10 mouse cellular contexts compared by ENCODE assay signal in the genomic region with DNA sequence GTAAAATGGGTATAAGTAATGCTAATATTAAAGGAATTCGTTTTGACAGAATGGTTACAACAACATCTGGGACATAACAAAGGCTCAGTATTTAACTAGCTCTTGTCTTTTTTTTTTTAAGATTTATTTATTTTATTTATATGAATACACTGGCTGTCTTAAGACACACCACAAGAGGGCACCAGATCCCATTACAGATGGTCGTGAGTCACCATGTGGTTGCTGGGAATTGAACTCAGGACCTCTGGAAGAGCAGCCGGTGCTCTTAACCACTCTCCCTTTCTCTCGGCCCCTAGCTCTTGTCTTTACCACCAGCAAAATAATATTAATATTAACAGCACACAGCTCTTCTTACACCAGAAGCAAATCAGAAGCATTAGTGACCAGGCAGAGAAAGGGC. TPM values are rescaled to one million over a fixed set of nuclear protein-coding genes. Genes with fewer than 3 reads are reported as not detected.
A peak's percentile ranks its signal among the peaks of the same experiment; 100 is the strongest.
DNase-seq lines count a peak whose midpoint lies in the region; ATAC-seq and TF ChIP-seq lines count a peak whose summit lies in the region.
"Had no signal": no experiment of that assay in that cellular context is flagged by ENCODE, and none has a peak within 500 bp of the region (broad histone marks: within the 10 kb centered on the region; RNA-seq: fewer than 3 reads in every experiment).

No protein-coding gene starts in this region.

- H3K4me2 ChIP-seq in kidney, postnatal 0 days (ENCODE audit: low read length) = no peak overlapping the region
- no peak overlapping the region for H3K4me2 ChIP-seq in kidney, embryonic 16.5 days (replicated peaks; ENCODE audit: low read depth, low read length)
- no peak overlapping the region; the same call in 1 of the 2 replicates for H3K4me2 ChIP-seq in midbrain, embryonic 15.5 days

- TF ChIP-seq CTCF in kidney, postnatal 0 days (IDR thresholded peaks at IDR 0.05; ENCODE audit: low read depth) = peak; percentile 54

- peaks cover 13% of the 10 kb centered on the region for H3K4me1 ChIP-seq in kidney, postnatal 0 days (replicated peaks; ENCODE audit: insufficient read depth, low read length)
- peaks cover 35% of the 10 kb centered on the region for H3K4me1 ChIP-seq in kidney, embryonic 16.5 days (ENCODE audit: insufficient read depth, low read length)
- H3K4me1 ChIP-seq in midbrain, embryonic 15.5 days = peaks cover 20% of the 10 kb centered on the region

- no peak for ATAC-seq in kidney, postnatal 0 days (replicated peaks; ENCODE audit: low FRiP score, low read depth)
- ATAC-seq in kidney, embryonic 16.5 days (ENCODE audit: low FRiP score, low TSS enrichment) = no peak
- ATAC-seq in midbrain, embryonic 15.5 days (replicated peaks) = no peak

- H3K36me3 ChIP-seq in kidney, postnatal 0 days (ENCODE audit: insufficient read depth, low read length) = peaks cover 4% of the 10 kb centered on the region; the same call in 1 of the 2 replicates
- peaks cover 11% of the 10 kb centered on the region; the same call in 1 of the 2 replicates for H3K36me3 ChIP-seq in kidney, embryonic 16.5 days (ENCODE audit: insufficient read depth, low read length)
- H3K36me3 ChIP-seq in midbrain, embryonic 15.5 days (replicated peaks) = peaks cover 6% of the 10 kb centered on the region; the same call in 1 of the 2 replicates

- no peak overlapping the region for H3K27ac ChIP-seq in kidney, postnatal 0 days
- no peak overlapping the region; the same call in 1 of the 2 replicates for H3K27ac ChIP-seq in kidney, embryonic 16.5 days (ENCODE audit: low read length)
- H3K27ac ChIP-seq in midbrain, embryonic 15.5 days = peak overlapping the region; percentile 94; the same call in 1 of the 2 replicates
- H3K27ac ChIP-seq: liver, embryonic 14.5 days had no signal

- H3K27me3 ChIP-seq in kidney, postnatal 0 days (ENCODE audit: insufficient read depth, low read length) = no peaks in the 10 kb centered on the region
- H3K27me3 ChIP-seq in kidney, embryonic 16.5 days (ENCODE audit: insufficient read depth, low read length) = no peaks in the 10 kb centered on the region
- H3K27me3 ChIP-seq in midbrain, embryonic 15.5 days (replicated peaks) = no peaks in the 10 kb centered on the region

- no peak overlapping the region for H3K4me3 ChIP-seq in kidney, postnatal 0 days (replicated peaks; ENCODE audit: low read depth, low read length)
- H3K4me3 ChIP-seq in kidney, embryonic 16.5 days (ENCODE audit: low read length) = no peak overlapping the region
- H3K4me3 ChIP-seq in midbrain, embryonic 15.5 days = no peak overlapping the region
- H3K4me3 ChIP-seq: erythroblast, embryonic 14.5 days had no signal

- 70% methylated on average over 4 of the region's 4 CpGs for WGBS in kidney, postnatal 0 days
- 66% methylated on average over 4 of the region's 4 CpGs for WGBS in kidney, embryonic 16.5 days
- WGBS in midbrain, embryonic 15.5 days = 63% methylated on average over 4 of the region's 4 CpGs

- no peaks in the 10 kb centered on the region for H3K9me3 ChIP-seq in kidney, postnatal 0 days (replicated peaks; ENCODE audit: low read length)
- H3K9me3 ChIP-seq in kidney, embryonic 16.5 days (ENCODE audit: low read length) = no peaks in the 10 kb centered on the region
- H3K9me3 ChIP-seq in midbrain, embryonic 15.5 days = no peaks in the 10 kb centered on the region

- no peak overlapping the region for H3K9ac ChIP-seq in kidney, postnatal 0 days (ENCODE audit: low read depth, low read length)
- no peak overlapping the region for H3K9ac ChIP-seq in kidney, embryonic 16.5 days (replicated peaks; ENCODE audit: low read length)
- H3K9ac ChIP-seq in midbrain, embryonic 15.5 days = no peak overlapping the region
- H3K9ac ChIP-seq: liver, embryonic 14.5 days had no signal

- peak; percentile 19 for DNase-seq in kidney, postnatal 0 days (ENCODE audit: low spot score)
- DNase-seq in ES-CJ7 (ENCODE audit: low read depth, low spot score) = peak; percentile 46
- peak; percentile 29 for DNase-seq in ZHBTc4 (ENCODE audit: low read depth, low spot score)
- DNase-seq in thymus, adult 18-20 months = no peak
- DNase-seq in ovary, postnatal 36 days (ENCODE audit: low spot score) = no peak
- DNase-seq: kidney, adult 11 months had no signal

RNA-seq across cellular contexts. Expression of a gene that starts 1.1 kb away (rescaled TPM):
- polyA plus RNA-seq in kidney, postnatal 0 days (2015; fragmentation: Nextera tagmentation; extraction: Ambion mirVana) = 4.3 and 4.9 TPM in 2 replicates
- 7.9 TPM in 2 replicates for polyA plus RNA-seq in kidney, embryonic 16.5 days (2015; fragmentation: Nextera tagmentation; extraction: Ambion mirVana)
- 11.3 and 11.8 TPM in 2 replicates for polyA plus RNA-seq in midbrain, embryonic 15.5 days (2015; fragmentation: Nextera tagmentation; extraction: Ambion mirVana)
- polyA plus RNA-seq: erythroblast, embryonic 14.5 days had no signal

Comparison
In these comparisons a context has a peak if more than half of its experiments do, and no peak if none do; other contexts are left out.
1. DNase-seq: peak in kidney, postnatal 0 days (single experiment), ES-CJ7 (single experiment) and ZHBTc4 (single experiment); none in thymus, adult 18-20 months (0 of 2) and ovary, postnatal 36 days (single experiment).